Mouse (Mus musculus) liver, embryonic 11.5 days (tissue): ENCODE measurements around the gene Lax1. TPM values are rescaled to one million over a fixed set of nuclear protein-coding genes. Genes with fewer than 3 reads are reported as not detected.
A peak's percentile ranks its signal among the peaks of the same experiment; 100 is the strongest.

ENCODE experiments used
- ATAC-seq: fragments of 200-750 bp; cut with Nextera tagmentation; replicated peaks from 2 replicates; pipeline ENCODE4 v1.8.0; 2017; ENCODE audit warnings: moderate number of reproducible peaks, mild to moderate bottlenecking, moderate TSS enrichment, moderate library complexity; ENCODE audit not compliant: low FRiP score
- DNase-seq: peaks from one replicate; pipeline ENCODE4 v3.0.0-alpha.2; 2017; ENCODE audit warnings: low spot score
- H3K27ac ChIP-seq: fragments of 300-500 bp; sonication (generic); 2 replicates; pipeline ENCODE4 v1.5.1; 2014; ENCODE audit warnings: mild to moderate bottlenecking, low read depth, low read length, control low read depth
- H3K27me3 ChIP-seq: fragments of 300-500 bp; sonication (generic); replicated peaks from 2 replicates; pipeline ENCODE4 v1.6.1; 2014; ENCODE audit warnings: low read length, mixed read lengths; ENCODE audit not compliant: control insufficient read depth, insufficient read depth
- H3K36me3 ChIP-seq: fragments of 300-500 bp; sonication (generic); 2 replicates; pipeline ENCODE4 v1.6.1; 2014; ENCODE audit warnings: mild to moderate bottlenecking, low read length, moderate library complexity, mixed read lengths; ENCODE audit not compliant: control insufficient read depth, insufficient read depth
- H3K4me1 ChIP-seq: fragments of 300-500 bp; sonication (generic); replicated peaks from 2 replicates; pipeline ENCODE4 v1.6.1; 2014; ENCODE audit warnings: low read length, mixed read lengths; ENCODE audit not compliant: control insufficient read depth, insufficient read depth
- H3K4me2 ChIP-seq: fragments of 300-500 bp; sonication (generic); 2 replicates; pipeline ENCODE4 v1.6.1; 2014; ENCODE audit warnings: mild to moderate bottlenecking, control low read depth, moderate library complexity
- H3K4me3 ChIP-seq: fragments of 300-500 bp; sonication (generic); 2 replicates; pipeline ENCODE4 v1.5.1; 2014; ENCODE audit warnings: low read depth, low read length, control low read depth
- H3K9ac ChIP-seq: fragments of 300-500 bp; sonication (generic); 2 replicates; pipeline ENCODE4 v1.6.1; 2014; ENCODE audit warnings: low read depth, low read length, control low read depth
- H3K9me3 ChIP-seq: fragments of 300-500 bp; sonication (generic); 2 replicates; pipeline ENCODE4 v1.6.1; 2016; ENCODE audit warnings: low read length, inconsistent platforms, mixed read lengths; ENCODE audit not compliant: control insufficient read depth
- WGBS: fragments of 180-500 bp; shearing (Covaris S2); extraction: QIAGEN DNeasy Blood & Tissue Kit; methylation state at CpG from one replicate; pipeline ENCODE4 v1.1.7; 2014; 5-methylcytosine and 5-hydroxymethylcytosine counted together
- polyA plus RNA-seq: library from polyadenylated mRNA; unstranded; fragments of >200 nt; fragmentation: Nextera tagmentation; extraction: Ambion mirVana; gene quantifications from 2 replicates; pipeline ENCODE4 v1.2.1, GENCODE M21; 2014

Lax1 gene
- polyA plus RNA-seq, 1 experiment from 2014 or later: 0.62 TPM

DNA sequence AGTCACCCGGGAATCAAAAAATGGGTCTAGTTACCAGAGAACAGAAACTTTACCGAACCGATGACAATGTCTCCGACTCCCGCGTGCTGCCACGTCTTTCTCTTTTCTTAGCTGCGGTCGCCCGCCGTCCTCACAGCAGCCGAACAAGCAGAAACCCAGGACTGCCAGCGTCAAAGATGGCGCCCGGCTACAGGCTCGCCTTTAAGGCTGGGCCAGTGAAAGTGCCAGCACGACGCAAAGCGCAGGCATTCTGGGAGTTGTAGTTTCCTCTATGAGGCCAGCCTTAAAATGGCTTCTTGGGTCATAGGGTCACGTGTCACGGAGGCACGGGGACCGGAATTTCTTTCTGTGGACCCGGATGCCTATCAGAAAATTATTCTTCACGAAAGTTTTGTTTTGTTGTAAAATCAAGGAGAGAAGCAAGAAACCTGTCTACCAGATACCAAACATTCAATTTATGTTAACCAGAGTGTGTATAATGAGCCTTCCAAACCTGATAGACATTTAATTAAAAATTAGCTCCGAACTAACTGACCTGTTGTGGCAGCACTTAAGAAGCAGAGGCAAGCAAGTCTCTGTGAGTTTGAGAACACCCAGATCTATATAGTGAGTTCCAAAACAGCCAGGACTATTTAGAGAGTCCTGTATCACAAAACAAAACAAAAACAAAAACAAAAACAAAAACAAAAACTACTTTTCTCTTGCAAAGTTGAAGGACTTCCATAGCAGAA is 28.5 kb downstream of the Lax1 start, which contains the start of gene Gm38394:
TSS of gene Gm38394 (minus strand) at position 116 of the 731 bp plus-strand sequence.
- Histone ChIP-seq H3K36me3 (peaks cover 24% of the 10 kb centered on the region), H3K9me3 (no peaks in the 10 kb centered on the region), H3K4me1 (peaks cover 24% of the 10 kb centered on the region), H3K4me2 (peak within 1 kb of the TSS; percentile 97), H3K27me3 (no peaks in the 10 kb centered on the region), H3K4me3 (peak within 1 kb of the TSS; percentile 93), H3K27ac (peak within 1 kb of the TSS; percentile 89), H3K9ac (peak within 1 kb of the TSS; percentile 88)
- DNase-seq (peak; percentile 86), ATAC-seq (peak; percentile 98)
- 2% methylated on average over 26 of the region's 26 CpGs for WGBS

DNA sequence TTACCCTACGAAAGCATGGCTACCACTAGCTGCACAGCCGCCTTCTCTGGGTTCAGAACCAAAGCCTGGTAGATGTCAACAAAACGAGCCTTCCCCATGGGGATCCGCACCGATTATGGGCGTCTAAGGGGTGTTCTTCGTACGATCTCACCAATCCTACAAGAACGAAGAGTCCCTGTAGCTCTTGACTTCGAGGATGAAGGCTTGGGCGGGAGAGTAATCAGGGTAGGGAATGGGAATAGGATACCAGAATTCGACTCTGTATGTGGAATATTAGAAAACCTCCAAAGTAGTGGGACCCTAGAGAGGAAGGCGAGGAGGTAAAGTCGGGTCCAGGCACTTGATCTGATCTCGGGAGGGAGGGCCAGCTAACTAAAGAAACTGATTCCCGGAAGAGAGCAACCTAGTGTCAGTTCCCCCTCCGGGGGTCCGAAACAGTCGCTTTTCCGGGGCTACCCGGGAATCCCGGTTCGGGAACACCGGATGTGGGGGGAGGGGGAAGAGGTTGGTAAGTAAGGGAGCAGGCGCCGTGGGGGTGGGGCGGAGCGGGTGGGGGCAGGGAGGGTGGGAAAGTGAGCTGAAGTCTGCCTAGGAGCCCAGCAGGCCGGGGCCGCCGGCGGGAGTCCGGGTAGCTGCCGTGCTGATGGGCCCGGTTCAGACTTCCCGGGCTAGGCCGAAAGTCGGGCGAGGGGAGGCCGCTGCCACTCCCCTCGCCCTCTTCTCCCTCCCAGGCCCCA is 29.3 kb downstream of the Lax1 start, which contains the start of gene Zbed6:
TSS of gene Zbed6 (minus strand) at position 420 of the 737 bp plus-strand sequence.
- Histone ChIP-seq H3K4me3 (peak within 1 kb of the TSS; percentile 93), H3K4me1 (peaks cover 24% of the 10 kb centered on the region), H3K9ac (peak within 1 kb of the TSS; percentile 88), H3K27ac (peak within 1 kb of the TSS; percentile 89), H3K9me3 (no peaks in the 10 kb centered on the region), H3K27me3 (no peaks in the 10 kb centered on the region), H3K4me2 (peak within 1 kb of the TSS; percentile 97), H3K36me3 (peaks cover 24% of the 10 kb centered on the region)
- DNase-seq (peak; percentile 76), ATAC-seq (peak; percentile 70)
- WGBS: 1% methylated on average over 41 of the region's 41 CpGs

DNA sequence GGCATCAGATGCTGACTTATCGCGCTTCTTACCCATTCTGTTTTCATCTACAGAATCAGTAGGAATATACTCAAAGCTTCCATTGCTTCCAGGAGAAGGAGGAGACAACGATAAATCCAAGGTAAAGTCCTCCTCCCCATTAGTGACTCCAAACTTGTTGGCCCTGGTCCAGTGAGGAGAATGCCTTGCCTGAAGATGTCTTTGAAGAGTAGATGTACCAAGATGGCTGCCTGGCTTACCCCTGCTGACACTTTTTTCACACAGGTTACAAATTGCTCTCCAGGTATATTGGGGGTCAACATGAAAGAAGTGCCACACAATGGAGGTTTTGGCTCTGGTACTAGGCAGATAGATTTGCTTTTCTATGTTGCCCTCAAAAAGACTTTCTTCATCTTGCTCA is 31.0 kb downstream of the Lax1 start:
- 96% methylated on average over 3 of the region's 3 CpGs for WGBS
- Histone ChIP-seq H3K4me2 (no peak overlapping the region), H3K27ac (no peak overlapping the region), H3K4me1 (peaks cover 24% of the 10 kb centered on the region), H3K4me3 (no peak overlapping the region), H3K36me3 (peaks cover 24% of the 10 kb centered on the region), H3K9ac (no peak overlapping the region), H3K9me3 (no peaks in the 10 kb centered on the region), H3K27me3 (no peaks in the 10 kb centered on the region)
- no peak for DNase-seq
- ATAC-seq: no peak

DNA sequence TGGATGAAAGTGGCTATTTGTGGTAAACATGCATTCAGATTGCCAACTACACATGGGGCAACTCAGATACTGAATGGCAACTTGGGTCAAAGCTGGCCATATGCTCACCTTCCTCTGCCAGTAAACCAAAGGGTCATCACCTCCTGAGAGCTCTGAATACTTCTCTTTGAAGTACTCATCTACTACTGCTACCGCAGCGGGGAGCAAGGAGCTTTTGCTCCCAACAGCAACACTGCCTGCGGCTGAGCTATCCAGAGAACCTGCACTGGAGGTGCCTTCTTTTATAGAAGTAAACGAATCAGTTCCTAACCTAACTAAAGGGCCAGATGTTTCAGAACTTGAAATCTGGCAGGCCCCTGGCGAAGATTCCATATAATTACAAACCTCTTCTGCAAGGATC is 33.1 kb downstream of the Lax1 start:
- DNase-seq: no peak
- Histone ChIP-seq H3K4me3 (no peak overlapping the region), H3K9me3 (no peaks in the 10 kb centered on the region), H3K27ac (no peak overlapping the region), H3K4me2 (no peak overlapping the region), H3K4me1 (peaks cover 21% of the 10 kb centered on the region), H3K9ac (no peak overlapping the region), H3K36me3 (peaks cover 24% of the 10 kb centered on the region), H3K27me3 (no peaks in the 10 kb centered on the region)
- ATAC-seq: no peak
- WGBS: 72% methylated on average over 5 of the region's 5 CpGs

DNA sequence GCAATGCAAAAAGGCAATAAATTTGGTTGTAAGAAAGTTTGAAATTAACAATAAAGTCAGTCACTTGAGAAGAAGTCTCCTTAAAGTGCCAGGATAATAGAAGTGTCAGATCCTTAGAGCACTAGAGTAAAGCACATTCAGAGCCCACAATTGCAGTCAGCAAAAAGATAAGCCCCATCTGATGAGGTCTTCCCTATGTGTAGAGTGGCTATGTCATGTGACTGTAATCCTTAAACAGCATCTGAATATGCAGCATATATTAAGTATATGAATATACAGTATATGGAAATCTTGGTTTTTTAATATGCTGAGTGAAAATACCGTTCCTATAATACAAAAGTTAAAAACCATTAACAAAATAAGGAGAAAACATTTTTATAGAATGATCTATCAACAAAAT is 36.9 kb downstream of the Lax1 start:
- no peak for DNase-seq
- Histone ChIP-seq H3K4me3 (no peak overlapping the region), H3K36me3 (peaks cover 19% of the 10 kb centered on the region), H3K9ac (no peak overlapping the region), H3K4me1 (peaks cover 6% of the 10 kb centered on the region), H3K27me3 (no peaks in the 10 kb centered on the region), H3K9me3 (no peaks in the 10 kb centered on the region), H3K27ac (no peak overlapping the region), H3K4me2 (no peak overlapping the region)
- 88% methylated on average over 1 of the region's 1 CpGs for WGBS
- no peak for ATAC-seq

DNA sequence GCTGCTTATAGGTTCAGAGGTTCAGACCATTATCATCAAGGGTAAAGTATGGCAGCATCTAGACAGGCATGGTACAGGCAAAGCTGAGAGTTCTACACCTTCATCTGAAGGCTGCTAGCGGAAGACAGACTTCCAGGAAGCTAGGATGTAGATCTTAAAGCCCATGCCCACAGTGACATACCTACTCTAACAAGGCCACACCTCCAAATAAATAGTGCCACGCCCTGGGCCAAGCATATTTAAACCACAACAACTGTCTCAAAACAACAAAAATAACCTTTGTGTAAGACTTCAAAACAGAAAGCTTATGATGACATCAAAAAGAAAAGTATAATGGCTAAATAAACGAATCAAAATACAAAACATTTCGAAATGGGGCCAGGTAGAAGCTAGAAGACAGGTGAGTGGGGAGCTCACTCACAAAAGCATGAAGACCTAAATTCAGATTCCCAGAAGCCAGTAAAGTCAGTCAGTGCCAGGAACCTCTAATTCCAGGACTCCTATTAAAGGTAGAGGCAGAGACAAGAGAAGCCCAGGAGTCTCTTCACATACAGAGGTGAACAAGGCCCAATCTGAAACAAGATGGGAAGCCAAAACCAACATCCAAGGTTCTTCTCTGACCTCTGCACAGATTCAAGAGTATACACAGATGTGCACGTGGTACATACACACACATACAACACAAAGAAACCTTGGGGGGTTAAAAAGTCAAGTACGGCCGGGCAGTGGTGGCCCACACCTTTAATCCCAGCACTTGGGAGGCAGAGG is 39.4 kb downstream of the Lax1 start:
- Histone ChIP-seq H3K4me3 (no peak overlapping the region), H3K36me3 (peaks cover 26% of the 10 kb centered on the region), H3K27me3 (no peaks in the 10 kb centered on the region), H3K4me2 (no peak overlapping the region), H3K27ac (no peak overlapping the region), H3K9ac (no peak overlapping the region), H3K9me3 (no peaks in the 10 kb centered on the region), H3K4me1 (peaks cover 3% of the 10 kb centered on the region)
- 89% methylated on average over 7 of the region's 7 CpGs for WGBS
- ATAC-seq (no peak), DNase-seq (no peak)

DNA sequence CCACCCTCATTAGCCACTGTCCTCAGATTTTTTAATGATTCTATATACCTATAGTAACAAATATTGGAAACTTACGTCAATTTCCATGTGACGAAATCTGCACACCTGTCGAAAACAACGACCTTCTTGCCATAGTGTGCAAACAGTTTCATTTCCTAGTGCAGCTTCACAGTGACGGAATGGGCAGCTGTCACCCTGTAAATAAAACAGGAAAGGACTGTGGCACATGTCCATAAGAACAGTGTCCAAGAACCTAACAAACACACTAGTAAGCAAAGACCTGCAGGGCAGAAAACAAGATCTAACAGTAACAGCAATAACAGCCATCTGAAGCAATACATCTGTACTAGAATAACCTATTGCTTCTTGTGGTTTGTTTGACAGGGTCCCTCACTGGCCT is 44.3 kb downstream of the Lax1 start:
- Histone ChIP-seq H3K9ac (no peak overlapping the region), H3K4me3 (no peak overlapping the region), H3K36me3 (peaks cover 38% of the 10 kb centered on the region), H3K9me3 (no peaks in the 10 kb centered on the region), H3K4me2 (no peak overlapping the region), H3K4me1 (peaks cover 3% of the 10 kb centered on the region; the same call in 1 of the 2 replicates), H3K27me3 (no peaks in the 10 kb centered on the region), H3K27ac (no peak overlapping the region)
- 90% methylated on average over 5 of the region's 5 CpGs for WGBS
- ATAC-seq (no peak), DNase-seq (no peak)

DNA sequence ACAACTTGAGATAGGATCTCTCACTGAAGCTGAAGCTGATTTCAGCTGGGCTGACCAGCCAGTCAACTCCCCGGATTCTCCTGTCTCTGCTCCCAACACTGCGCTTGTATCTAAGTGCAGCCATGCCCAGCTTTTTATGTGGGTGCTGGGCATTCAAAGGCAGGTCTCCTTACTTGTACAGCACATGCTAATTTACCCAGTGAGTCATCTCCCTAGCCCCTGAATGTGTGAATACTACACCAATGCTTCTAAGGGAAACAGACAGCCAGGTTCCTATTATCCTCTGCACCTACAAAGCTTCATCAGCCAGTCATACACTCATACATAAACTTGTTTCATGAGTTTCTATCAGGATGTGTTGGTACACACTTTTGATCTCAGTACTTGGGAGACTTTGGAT is 48.7 kb downstream of the Lax1 start:
- no peaks in the 10 kb centered on the region for H3K4me1 ChIP-seq
- DNase-seq: no peak
- no peak overlapping the region for H3K4me2 ChIP-seq
- H3K9me3 ChIP-seq: no peaks in the 10 kb centered on the region
- WGBS: 93% methylated on average over 2 of the region's 2 CpGs
- H3K27ac ChIP-seq: no peak overlapping the region
- peaks cover 46% of the 10 kb centered on the region for H3K36me3 ChIP-seq
- H3K4me3 ChIP-seq: no peak overlapping the region
- no peak for ATAC-seq
- H3K27me3 ChIP-seq: no peaks in the 10 kb centered on the region
- no peak overlapping the region for H3K9ac ChIP-seq
